Mouse (Mus musculus): ENCODE measurements around the gene Gm42420. TPM values are rescaled to one million over a fixed set of nuclear protein-coding genes. Genes with fewer than 3 reads are reported as not detected.

Gene Gm42420
- polyA plus RNA-seq, 1 experiment = not detected

DNA sequence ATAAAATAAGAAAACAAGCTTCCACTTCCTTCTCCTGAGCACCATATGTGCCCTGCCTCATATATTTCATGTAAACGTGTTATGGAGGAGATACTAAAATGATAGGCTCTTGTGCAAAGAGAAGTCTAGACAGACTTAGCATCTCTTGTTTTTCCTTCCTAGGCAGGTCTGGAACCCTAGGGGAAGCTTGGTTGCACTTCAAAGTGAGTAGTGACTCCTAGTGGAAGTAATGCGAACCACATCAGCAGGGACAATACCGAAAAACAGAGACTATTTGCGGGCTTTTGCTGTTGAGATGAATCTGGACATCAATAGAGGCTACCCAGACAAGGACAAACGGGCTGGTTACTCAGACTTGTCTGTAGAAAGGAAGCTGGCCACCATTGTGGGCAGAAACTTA is 18.0 kb upstream of the Gm42420 start:
- no peak for TF ChIP-seq CTCF (IDR thresholded peaks at IDR 0.05; ENCODE audit: borderline replicate concordance, insufficient read depth, low read length)
- no peak for TF ChIP-seq POLR2A (IDR thresholded peaks at IDR 0.05; ENCODE audit: low read depth, low read length)
- Histone ChIP-seq H3K27ac (ENCODE audit: insufficient read depth, low read length) (no peak overlapping the region), H3K4me3 (ENCODE audit: insufficient read depth, low read length) (no peak overlapping the region), H3K4me1 (ENCODE audit: control insufficient read depth, insufficient read depth, low read length) (no peaks in the 10 kb centered on the region)

DNA sequence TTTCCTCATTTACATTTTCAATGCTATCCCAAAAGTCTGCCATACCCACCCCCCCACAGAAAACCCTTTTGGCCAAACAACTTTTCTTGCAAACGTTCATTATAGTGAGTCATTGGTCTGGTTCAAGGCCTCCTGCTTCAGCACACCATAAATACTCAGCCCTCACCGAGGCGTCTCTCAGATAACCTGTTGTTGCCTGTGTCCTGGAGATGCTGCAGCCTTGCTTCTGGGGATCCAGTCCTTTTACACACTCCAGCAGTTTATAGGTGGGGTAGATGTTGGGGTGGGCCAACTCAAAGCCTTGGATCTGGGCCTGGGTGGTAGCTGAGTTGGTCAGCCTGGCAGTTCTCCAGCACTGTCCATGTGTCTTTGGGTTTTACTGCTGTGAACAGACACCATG is 15.1 kb upstream of the Gm42420 start:
- no peak overlapping the region for H3K27ac ChIP-seq (ENCODE audit: insufficient read depth, low read length)
- no peak overlapping the region for H3K4me3 ChIP-seq (ENCODE audit: insufficient read depth, low read length)
- peaks cover 5% of the 10 kb centered on the region; the same call in 1 of the 2 replicates for H3K4me1 ChIP-seq (ENCODE audit: control insufficient read depth, insufficient read depth, low read length)
- TF ChIP-seq POLR2A (IDR thresholded peaks at IDR 0.05; ENCODE audit: low read depth, low read length) (no peak), CTCF (IDR thresholded peaks at IDR 0.05; ENCODE audit: borderline replicate concordance, insufficient read depth, low read length) (no peak)

DNA sequence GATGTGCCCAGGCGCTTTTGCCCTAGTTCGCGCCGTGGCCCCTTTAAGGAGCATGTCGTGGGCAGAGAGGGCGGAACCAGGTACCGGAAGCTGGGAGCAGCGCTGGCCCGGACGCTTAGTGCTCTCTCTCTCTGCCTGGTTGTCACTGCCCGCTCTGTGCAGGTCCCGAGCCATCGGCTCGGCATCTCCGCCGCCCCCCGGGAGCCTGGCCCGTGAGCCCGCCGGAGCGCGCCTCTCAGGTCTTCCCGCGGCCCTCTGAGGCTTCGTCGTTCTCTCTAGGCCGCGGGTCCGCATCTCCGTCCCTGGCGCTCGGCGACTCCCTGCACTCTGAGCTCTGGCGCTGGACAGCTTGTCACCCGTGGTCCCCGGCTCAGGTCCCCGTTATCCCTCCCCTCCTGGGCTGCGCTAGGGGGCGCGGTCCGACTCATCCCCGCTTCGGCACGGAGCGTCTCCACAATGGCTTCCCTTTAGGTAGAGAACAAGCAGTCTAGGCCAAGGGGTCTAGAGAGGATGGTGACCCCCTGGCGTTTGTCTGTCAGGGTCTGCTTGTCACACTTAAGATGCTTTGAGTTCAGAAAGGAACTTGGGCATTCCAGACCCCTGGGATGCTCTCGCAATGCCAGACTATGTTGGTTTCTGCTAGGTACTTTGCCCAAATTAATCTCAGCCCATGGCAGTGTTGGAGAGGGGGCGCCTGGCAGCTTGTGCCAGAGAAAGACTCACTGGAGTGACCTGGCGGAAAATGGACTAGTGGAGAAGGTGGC is 11.6 kb upstream of the Gm42420 start, which contains the start of gene Adck2:
Gene Adck2 (plus strand): TSS at position 83 of the 764 bp plus-strand sequence.
- Histone ChIP-seq H3K27ac (ENCODE audit: insufficient read depth, low read length) (peak within 1 kb of the TSS; percentile 77), H3K4me3 (ENCODE audit: insufficient read depth, low read length) (peak within 1 kb of the TSS; percentile 79), H3K4me1 (ENCODE audit: control insufficient read depth, insufficient read depth, low read length) (peaks cover 5% of the 10 kb centered on the region; the same call in 1 of the 2 replicates)
- peak; percentile 30; the same call in 1 of the 2 replicates for TF ChIP-seq CTCF (IDR thresholded peaks at IDR 0.05; ENCODE audit: borderline replicate concordance, insufficient read depth, low read length)
- peak; percentile 84 for TF ChIP-seq POLR2A (IDR thresholded peaks at IDR 0.05; ENCODE audit: low read depth, low read length)

DNA sequence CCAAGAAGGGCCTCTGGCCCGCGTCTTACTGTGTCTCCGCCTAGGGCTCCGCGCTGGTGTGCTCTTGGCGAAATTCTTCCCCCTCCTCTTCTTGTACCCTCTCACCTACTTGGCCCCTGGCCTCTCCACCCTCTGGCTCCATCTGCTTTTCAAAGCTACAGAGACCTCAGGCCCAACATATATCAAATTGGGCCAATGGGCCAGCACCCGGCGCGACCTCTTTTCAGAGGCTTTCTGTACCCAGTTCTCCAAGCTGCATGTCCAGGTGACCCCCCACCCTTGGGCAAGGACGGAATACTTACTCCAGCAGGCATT is 11.0 kb upstream of the Gm42420 start:
- Histone ChIP-seq H3K4me1 (ENCODE audit: control insufficient read depth, insufficient read depth, low read length) (peaks cover 5% of the 10 kb centered on the region; the same call in 1 of the 2 replicates), H3K27ac (ENCODE audit: insufficient read depth, low read length) (no peak overlapping the region), H3K4me3 (ENCODE audit: insufficient read depth, low read length) (peak overlapping the region; percentile 79)
- TF ChIP-seq POLR2A (IDR thresholded peaks at IDR 0.05; ENCODE audit: low read depth, low read length) (no peak), CTCF (IDR thresholded peaks at IDR 0.05; ENCODE audit: borderline replicate concordance, insufficient read depth, low read length) (no peak)

DNA sequence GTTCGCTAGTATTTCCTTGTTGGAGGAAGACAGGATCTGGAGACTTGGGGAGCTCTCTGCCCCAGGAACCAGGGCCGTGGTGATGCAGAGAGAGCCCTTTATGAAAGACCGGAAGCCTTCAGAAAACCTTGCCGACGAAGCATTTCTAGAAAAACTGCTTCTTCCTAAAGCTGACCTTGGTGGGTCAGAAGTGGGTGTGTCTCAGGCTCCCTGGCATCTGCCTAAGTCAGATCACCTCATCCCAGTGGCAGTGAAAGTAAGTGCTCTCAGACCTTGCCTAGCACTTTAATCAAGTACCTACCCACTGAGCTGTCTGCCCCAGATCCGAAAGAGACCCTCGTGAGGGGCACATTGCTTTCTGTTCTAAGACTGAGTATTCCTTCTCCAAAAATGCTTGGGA is 10.6 kb upstream of the Gm42420 start:
- H3K27ac ChIP-seq (ENCODE audit: insufficient read depth, low read length) = no peak overlapping the region
- TF ChIP-seq POLR2A (IDR thresholded peaks at IDR 0.05; ENCODE audit: low read depth, low read length) (no peak), CTCF (IDR thresholded peaks at IDR 0.05; ENCODE audit: borderline replicate concordance, insufficient read depth, low read length) (no peak)
- peak overlapping the region; percentile 79; the same call in 1 of the 2 replicates for H3K4me3 ChIP-seq (ENCODE audit: insufficient read depth, low read length)
- H3K4me1 ChIP-seq (ENCODE audit: control insufficient read depth, insufficient read depth, low read length) = peaks cover 5% of the 10 kb centered on the region; the same call in 1 of the 2 replicates

DNA sequence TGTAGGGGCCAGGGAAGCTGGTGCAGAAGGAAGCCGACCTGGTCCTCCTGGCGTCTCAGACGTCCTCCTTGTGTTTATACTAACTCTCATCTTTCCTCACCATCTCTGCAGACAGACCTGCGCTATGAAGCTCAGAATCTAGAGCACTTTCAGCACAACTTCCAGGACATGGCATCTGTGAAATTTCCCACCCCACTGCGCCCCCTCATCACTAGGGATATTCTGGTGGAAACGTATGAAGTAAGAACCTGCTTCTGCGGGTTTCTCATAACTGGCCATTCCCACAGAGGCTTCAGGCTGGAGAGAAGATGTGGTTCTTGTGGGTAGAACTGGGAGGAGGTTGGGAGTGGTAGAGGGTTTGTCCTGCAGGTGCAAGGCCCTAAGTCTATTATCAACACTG is 6.0 kb upstream of the Gm42420 start:
- H3K4me1 ChIP-seq (ENCODE audit: control insufficient read depth, insufficient read depth, low read length) = peaks cover 5% of the 10 kb centered on the region; the same call in 1 of the 2 replicates
- no peak overlapping the region for H3K27ac ChIP-seq (ENCODE audit: insufficient read depth, low read length)
- H3K4me3 ChIP-seq (ENCODE audit: insufficient read depth, low read length) = no peak overlapping the region
- TF ChIP-seq CTCF (IDR thresholded peaks at IDR 0.05; ENCODE audit: borderline replicate concordance, insufficient read depth, low read length) (no peak), POLR2A (IDR thresholded peaks at IDR 0.05; ENCODE audit: low read depth, low read length) (no peak)

DNA sequence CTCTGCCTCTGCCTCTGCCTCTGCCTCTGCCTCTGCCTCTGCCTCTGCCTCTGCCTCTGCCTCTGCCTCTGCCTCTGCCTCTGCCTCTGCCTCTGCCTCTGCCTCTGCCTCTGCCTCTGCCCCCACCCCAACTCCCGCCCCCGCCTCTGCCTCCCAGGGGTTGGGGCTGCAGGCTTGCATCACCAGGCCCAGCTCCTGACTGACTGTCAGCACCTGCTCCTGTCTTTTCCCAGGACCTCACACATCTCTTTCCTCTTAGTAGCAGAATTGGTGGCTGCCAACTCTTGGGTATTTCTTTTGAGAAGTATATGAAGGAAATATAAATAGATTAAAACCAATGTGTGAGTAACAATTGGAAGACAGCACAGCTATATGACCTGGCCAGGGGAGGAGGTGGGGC is 5.0 kb upstream of the Gm42420 start:
- no peaks in the 10 kb centered on the region for H3K4me1 ChIP-seq (ENCODE audit: control insufficient read depth, insufficient read depth, low read length)
- no peak overlapping the region for H3K27ac ChIP-seq (ENCODE audit: insufficient read depth, low read length)
- TF ChIP-seq CTCF (IDR thresholded peaks at IDR 0.05; ENCODE audit: borderline replicate concordance, insufficient read depth, low read length) = no peak
- TF ChIP-seq POLR2A (IDR thresholded peaks at IDR 0.05; ENCODE audit: low read depth, low read length) = no peak
- no peak overlapping the region for H3K4me3 ChIP-seq (ENCODE audit: insufficient read depth, low read length)

DNA sequence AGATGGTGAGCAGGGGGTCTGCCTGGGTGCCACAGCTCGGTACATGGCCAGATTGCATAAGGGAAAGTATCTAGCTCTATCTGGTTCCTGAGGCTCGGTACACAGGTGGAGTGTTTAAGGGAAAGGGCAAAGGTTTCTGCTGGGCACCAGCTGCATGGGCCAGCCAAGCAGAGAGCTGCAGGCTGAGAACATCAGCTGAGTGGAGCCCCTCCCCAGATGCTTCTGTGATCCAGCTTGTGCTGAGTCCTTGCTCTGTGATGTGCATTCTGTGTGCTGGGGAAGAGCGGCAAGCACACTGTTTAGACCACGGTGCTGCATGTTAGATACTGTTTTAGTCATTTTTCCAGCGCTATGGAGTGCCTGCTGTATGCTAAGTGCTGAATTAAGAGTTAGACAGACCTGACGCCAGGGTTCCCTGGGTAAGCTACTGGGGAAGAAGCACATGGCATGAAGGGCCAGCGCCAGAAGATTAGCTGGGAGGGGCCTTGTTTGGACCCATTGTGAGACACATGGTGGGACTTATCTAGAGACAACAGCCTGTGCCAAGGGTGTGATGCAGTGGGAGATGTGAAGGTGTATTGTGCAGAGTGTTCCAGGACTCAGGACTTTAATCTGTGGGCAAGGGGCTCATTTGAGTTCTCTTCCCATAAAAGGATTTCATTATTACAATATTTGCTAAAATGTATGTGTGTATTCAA is 4.3 kb upstream of the Gm42420 start:
- TF ChIP-seq POLR2A (IDR thresholded peaks at IDR 0.05; ENCODE audit: low read depth, low read length) (no peak), CTCF (IDR thresholded peaks at IDR 0.05; ENCODE audit: borderline replicate concordance, insufficient read depth, low read length) (no peak)
- Histone ChIP-seq H3K4me1 (ENCODE audit: control insufficient read depth, insufficient read depth, low read length) (no peaks in the 10 kb centered on the region), H3K27ac (ENCODE audit: insufficient read depth, low read length) (no peak overlapping the region), H3K4me3 (ENCODE audit: insufficient read depth, low read length) (no peak overlapping the region)

DNA sequence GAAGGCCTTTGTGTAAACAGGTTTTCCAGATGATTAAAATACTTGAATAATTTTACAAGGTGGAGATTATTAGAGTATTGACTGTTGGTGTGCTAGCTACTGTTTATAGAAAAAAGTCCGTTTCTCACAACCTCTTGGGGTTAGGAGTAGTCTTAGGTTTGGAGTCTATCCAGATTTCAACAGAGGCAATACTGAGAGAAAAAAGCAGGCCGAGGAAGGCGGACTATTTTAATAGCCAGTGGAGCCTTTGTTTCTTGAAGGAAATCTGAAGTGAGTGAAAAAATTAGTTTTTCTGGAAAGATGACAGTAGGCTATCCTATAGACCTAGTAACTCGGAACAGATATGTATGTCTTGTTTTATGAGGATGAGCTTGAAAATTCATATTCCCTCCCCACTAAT is 5.9 kb downstream of the Gm42420 start:
- H3K4me1 ChIP-seq (ENCODE audit: control insufficient read depth, insufficient read depth, low read length) = 0 out of 2 replicates have a peak, but pooled peaks cover 2% of the 10 kb centered on the region
- TF ChIP-seq CTCF (IDR thresholded peaks at IDR 0.05; ENCODE audit: borderline replicate concordance, insufficient read depth, low read length) = no peak
- no peak for TF ChIP-seq POLR2A (IDR thresholded peaks at IDR 0.05; ENCODE audit: low read depth, low read length)
- no peak overlapping the region for H3K4me3 ChIP-seq (ENCODE audit: insufficient read depth, low read length)
- H3K27ac ChIP-seq (ENCODE audit: insufficient read depth, low read length) = no peak overlapping the region
